Mouse (Mus musculus): ENCODE results near the gene Mmrn2.
"Not testable (repeated sequence)": the region's sequence is repeated elsewhere in the genome, so short reads cannot be mapped to it uniquely, and the experiment has no call there.

Gene Mmrn2

DNA sequence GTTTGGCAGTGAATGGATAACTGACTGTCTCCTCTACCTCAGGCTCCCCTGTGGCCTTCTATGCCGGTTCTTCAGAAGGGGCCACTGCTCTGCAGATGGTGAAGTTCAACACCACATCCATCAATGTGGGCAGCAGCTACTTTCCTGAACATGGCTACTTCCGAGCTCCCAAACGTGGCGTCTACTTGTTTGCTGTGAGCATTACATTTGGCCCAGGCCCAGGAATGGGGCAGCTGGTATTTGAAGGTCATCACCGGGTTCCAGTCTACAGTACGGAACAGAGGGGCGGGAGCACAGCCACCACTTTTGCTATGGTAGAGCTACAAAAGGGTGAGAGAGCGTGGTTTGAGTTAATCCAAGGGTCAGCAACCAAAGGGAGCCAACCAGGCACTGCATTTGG, 27.6 kb downstream of the Mmrn2 start:
- DNase-seq (ENCODE audit: low read depth, low spot score) = no peak

GRCm38 (mm10) chr14:34403424-34403823, 28.2 kb downstream of the Mmrn2 start:
- DNase-seq (ENCODE audit: low read depth, low spot score) = no peak

DNA sequence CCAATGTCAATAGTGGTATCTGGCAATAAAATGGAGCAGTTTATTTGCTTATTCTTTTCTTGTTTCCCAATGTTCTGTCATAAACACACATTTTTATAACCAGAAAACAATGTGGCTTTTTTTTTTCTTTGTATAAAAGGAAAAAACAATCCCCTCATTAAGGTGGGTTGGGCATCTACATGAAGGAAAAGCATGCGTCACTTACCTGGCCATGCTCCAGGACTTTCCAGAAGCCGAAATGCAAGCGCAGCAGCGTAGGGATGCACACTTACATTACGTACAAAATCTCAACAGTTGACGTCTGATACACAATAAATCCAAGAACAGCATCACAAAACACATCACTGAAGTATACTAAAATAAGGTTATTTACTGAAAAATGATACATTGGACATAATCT, 35.5 kb downstream of the Mmrn2 start:
- no peak for DNase-seq (ENCODE audit: low read depth, low spot score)

GRCm38 (mm10) chr14:34412164-34412896, 37.1 kb downstream of the Mmrn2 start:
- DNase-seq (ENCODE audit: low read depth, low spot score) = no peak

DNA sequence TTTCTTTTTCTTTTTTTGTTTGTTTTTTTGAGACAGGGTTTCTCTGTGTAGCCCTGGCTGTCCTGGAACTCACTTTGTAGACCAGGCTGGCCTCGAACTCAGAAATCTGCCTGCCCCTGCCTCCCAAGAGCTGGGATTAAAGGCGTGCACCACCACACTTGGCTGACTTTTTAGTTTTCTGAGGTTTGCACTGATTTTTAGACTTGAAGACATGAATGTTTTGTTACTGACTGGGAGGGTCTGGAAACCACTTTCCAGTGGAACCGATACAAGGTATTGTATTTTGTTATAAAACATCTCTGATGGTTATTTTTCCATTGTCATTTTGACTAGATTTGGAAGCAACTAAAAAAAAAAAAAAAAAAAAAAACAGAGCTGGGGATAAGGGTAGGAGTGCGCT, 41.7 kb downstream of the Mmrn2 start:
- DNase-seq (ENCODE audit: low read depth, low spot score) = not testable (repeated sequence)

DNA sequence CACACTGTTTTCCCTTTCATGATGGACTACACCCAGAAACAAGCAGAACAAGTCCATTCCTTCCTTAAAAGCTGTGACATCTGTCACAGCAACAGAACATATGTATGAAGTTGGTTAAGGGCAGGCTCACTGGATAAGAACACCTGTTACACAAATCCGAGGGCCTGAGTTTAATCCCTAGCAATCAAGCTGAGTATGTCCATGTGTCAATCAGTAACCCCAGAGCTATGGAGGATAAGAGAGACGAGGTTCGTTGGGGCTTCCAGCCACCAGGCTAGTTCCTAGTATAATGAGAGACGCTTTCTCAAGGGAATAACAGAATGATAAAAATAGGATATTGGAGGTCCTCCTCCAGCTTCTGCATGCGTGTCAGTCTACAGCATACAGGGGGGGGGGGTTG, 42.2 kb downstream of the Mmrn2 start:
- no peak for DNase-seq (ENCODE audit: low read depth, low spot score)

DNA sequence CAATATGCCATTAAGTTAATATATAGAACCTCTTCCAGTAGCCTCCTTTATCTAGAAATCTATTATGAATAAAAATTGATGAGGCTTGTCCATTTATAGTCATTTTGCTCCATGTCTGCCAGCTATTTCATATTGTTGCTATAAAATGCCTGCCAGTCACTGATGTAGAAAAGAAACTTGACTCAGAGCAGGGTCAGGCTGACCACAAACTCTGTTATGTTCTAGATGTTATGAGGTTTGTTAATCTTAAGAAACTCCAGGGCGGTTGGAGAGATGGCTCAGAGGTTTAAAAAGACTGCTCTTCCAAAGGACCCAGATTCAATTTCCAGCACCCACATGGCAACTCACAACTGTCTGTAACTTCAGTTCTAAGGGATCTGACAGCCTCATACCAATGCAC, 45.8 kb downstream of the Mmrn2 start:
- no peak for DNase-seq (ENCODE audit: low read depth, low spot score)

GRCm38 (mm10) chr14:34428274-34428673, 53.0 kb downstream of the Mmrn2 start:
- DNase-seq (ENCODE audit: low read depth, low spot score) = no peak

- no peak for DNase-seq (ENCODE audit: low read depth, low spot score)
Observed at GRCm38 (mm10) chr14:34429069-34429468, 53.8 kb downstream of the Mmrn2 start.

DNA sequence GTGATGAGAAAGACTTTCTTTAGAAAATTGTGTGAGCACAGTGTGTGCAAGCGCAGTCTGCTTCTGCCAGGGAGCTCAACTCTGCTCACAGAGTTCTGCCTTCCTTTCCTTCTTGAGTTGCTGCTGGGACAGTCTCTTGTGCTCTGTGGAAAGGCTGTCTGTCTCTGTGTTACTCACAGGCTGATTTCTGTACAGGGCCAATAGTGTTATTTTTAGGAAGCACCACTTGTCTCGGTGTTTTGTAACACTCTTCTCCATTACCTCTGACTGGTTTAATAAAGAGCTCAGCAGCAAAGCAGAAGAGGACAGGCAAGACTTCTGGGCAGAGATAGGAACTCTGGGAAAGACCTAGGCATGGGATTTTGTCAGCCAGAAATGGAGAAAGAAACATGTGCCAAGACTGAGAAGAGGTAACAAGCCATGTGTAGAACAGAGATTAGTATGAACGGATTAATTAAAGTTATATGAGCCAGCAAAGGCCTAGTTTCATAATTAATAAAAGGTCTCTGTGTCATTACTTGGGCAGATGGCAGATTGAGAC, 65.3 kb downstream of the Mmrn2 start:
- no peak for DNase-seq (ENCODE audit: low read depth, low spot score)

DNA sequence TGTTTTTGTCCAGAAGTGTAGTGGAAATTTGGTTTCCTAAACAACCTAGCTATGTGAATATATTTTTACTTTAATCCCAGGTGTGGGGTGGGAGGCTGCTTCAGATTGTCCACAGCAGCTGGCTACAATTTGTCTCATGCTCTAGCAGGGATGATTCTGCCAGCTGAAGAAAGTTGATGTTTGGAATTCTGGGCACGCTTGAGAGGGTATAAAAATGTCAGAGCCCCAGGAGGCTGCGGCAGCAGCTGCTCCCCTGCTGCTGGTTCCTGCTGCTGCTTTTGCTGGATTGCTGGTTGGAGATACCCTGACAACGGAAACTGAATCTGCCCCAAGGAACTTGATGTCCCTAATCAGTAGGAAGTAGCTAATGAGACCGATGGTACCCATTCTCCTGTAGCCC, 67.3 kb downstream of the Mmrn2 start:
- DNase-seq (ENCODE audit: low read depth, low spot score) = no peak

GRCm38 (mm10) chr14:34444368-34444767, 69.1 kb downstream of the Mmrn2 start:
- no peak for DNase-seq (ENCODE audit: low read depth, low spot score)

GRCm38 (mm10) chr14:34444924-34445323, 69.7 kb downstream of the Mmrn2 start:
- DNase-seq (ENCODE audit: low read depth, low spot score) = no peak

- no peak for DNase-seq (ENCODE audit: low read depth, low spot score)
Observed at GRCm38 (mm10) chr14:34445348-34445747, 70.1 kb downstream of the Mmrn2 start.

- DNase-seq (ENCODE audit: low read depth, low spot score) = no peak
Observed at GRCm38 (mm10) chr14:34446624-34447023, 71.4 kb downstream of the Mmrn2 start.

DNA sequence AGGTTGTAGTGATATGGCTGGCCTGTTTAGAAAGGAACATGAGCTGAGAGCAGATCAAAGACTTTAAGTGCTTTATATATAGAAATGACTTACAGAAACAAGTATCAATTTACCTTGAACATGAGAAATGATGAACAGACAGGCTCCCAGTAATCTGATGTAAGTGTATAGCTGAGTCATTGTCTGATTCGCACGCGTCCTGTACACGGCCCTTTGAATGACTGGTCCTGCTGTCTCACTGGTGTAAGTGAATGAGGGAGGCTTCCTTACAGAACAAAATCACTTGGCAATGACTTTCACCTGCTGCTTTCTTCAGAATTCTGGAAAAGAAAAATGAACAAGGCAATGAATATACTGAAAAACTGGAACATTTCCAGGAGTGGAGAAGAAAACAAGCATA, 72.4 kb downstream of the Mmrn2 start:
- no peak for DNase-seq (ENCODE audit: low read depth, low spot score)

GRCm38 (mm10) chr14:34448398-34448797, 73.1 kb downstream of the Mmrn2 start:
- no peak for DNase-seq (ENCODE audit: low read depth, low spot score)

DNA sequence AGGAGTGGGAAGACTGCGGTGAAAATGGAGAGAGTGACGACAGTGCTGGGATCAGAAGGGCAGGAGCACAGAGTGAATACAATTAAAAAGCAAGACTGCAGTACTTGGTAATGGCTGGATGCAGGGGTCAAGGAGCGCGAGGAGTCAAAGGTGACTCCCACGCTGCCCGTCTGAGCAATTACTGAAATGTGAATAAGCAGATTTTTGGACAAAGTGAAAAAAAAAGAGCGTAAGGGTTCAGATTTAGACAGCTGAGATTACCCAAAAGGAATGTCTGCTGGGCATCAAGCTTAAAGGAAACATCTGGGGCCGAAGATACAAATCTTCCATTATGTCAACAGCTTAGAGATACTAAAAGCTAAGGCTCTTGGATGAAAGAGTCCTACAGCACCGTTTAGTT, 74.5 kb downstream of the Mmrn2 start:
- DNase-seq (ENCODE audit: low read depth, low spot score) = no peak

DNA sequence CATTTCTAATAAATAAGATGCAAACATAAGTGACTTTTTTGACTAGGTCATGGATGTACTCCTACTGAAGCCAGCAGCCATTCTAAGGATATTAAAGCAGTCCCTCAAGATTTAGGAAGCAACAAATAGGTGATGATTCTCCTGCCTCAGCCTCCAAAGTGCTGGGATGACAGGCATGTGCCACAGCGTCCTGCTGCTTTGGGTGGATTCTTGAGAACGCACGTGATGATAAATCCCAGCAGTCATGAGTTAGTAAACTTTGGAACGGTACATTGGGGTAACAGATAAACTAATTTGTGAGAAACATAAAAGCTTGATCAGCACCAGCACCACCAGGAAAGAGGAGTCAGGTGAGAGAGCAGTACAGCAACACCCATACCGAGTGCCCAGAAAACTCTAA, 75.2 kb downstream of the Mmrn2 start:
- DNase-seq (ENCODE audit: low read depth, low spot score) = no peak

- no peak for DNase-seq (ENCODE audit: low read depth, low spot score)
Observed at GRCm38 (mm10) chr14:34451872-34452271, 76.6 kb downstream of the Mmrn2 start.

GRCm38 (mm10) chr14:34453648-34454047, 78.4 kb downstream of the Mmrn2 start:
- no peak for DNase-seq (ENCODE audit: low read depth, low spot score)

Data from CD4-positive, CD25-positive, alpha-beta regulatory T cell, adult 2 months (primary cell).